Mouse (Mus musculus) megakaryocyte, adult 5-6 weeks (primary cell): ENCODE results near the gene Slc25a12. TPM values are rescaled to one million over a fixed set of nuclear protein-coding genes. Genes with fewer than 3 reads are reported as not detected.
A peak's percentile ranks its signal among the peaks of the same experiment; 100 is the strongest.

Experiments
- ATAC-seq: 2 replicates; pipeline ENCODE4 v1.8.0; 2016; ENCODE audit warnings: mild to moderate bottlenecking, inconsistent platforms; ENCODE audit not compliant: poor library complexity, severe bottlenecking
- total RNA-seq, 2 experiments: library from RNA; stranded (forward) in 1 of 2; stranded (reverse) in 1 of 2; fragments of 153-499, 151-499 nt in 1 of 2; fragments of 221-1000, 200-1000 nt in 1 of 2; gene quantifications; 2 replicates each; pipeline versions ENCODE4 v1.2.3 to v1.2.4; 2015 to 2017

The Slc25a12 gene
- total RNA-seq, 2 experiments from 2014 or later = 36.8 to 39.7 TPM

DNA sequence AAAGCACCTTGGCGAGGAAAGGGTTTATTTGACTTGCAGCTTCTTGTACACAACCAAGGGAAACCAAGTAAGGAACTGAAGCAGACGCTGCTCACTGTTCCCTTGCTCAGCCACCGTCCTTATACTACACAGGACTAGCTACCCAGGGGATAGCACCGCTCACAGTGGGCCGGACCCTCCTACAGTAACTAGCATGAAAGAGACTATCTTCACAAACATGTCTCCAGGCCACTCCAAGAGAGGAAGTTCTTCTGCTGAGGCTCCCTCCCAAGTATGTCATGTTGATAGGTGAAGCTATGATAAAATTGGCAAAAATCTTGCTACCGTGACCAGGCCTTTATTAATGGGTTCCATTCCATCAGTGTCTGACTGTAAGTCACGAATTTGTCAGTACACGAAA is 98.9 kb downstream of the Slc25a12 start:
- ATAC-seq = no peak

DNA sequence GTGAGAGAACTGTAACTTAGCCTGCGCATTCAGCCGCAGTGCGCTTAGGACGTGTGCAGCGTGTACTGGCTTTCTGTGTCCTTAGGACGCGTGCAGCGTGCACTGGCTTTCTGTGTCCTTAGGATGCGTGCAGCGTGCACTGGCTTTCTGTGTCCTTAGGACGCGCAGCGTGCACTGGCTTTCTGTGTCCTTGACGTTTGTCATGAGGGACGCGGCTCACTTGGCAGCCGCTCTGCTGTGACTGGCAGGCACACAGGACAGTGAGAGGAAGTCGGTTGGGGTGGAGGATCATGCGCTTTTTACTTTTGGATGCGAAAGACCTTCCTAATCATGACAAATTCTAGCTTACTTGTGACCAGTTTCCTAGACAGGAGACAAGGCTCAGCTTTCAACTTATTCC is 103.0 kb downstream of the Slc25a12 start:
- ATAC-seq = no peak

DNA sequence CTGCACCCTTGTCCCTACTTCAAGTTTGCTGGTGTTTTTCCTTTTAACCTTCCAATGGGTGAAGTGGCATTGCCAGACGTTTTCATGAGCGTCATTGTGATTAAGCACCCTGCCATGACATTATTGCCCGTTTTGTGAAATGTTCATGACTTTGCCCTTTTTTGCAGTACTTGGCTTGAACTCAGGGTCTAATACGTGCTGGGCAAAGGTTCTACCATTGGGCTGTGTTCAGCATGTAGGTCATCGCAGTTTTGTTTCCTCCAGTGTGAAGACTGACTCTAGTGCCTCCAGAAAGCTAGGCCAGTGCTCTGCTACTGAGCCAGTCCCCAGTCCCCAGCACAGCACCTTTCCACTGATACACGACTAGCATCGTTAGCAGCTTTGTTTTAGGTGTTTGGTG is 111.0 kb downstream of the Slc25a12 start:
- ATAC-seq = no peak

DNA sequence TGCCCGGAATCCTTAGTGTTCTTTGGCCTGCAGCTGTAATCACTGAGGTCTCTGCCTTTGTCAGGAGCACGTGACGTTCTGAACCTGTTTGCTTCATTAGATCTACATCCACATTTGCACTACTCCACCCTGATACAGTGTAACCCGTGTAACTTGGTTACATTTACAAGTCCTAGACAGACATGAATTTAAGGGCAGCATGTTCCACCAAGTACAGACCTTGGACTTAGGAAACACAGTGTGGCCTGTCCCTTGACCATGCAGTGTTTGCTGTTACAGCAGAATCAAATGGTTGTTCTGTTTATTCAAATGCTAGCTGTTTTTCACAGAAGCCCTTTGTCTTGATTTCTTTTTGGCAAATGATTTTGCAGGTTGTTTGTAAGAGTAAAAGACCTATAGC is 112.7 kb downstream of the Slc25a12 start:
- ATAC-seq = no peak

DNA sequence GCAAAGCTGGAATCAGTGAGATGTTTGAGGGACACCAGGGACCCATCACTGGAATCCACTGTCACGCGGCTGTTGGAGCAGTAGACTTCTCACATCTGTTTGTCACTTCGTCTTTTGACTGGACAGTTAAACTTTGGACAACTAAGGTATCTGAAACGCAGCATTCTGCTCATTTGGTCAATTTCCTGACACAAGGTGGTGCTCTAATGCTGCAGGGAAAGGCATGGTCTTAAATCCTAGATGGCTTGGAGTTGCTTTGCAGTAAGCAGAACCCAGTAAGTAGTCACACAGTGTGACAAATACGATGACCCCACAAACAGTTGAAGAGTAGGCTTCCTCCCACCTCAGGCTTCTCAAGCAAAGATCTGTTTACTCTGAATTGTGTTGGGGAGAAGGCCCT is 116.7 kb downstream of the Slc25a12 start:
- no peak for ATAC-seq

DNA sequence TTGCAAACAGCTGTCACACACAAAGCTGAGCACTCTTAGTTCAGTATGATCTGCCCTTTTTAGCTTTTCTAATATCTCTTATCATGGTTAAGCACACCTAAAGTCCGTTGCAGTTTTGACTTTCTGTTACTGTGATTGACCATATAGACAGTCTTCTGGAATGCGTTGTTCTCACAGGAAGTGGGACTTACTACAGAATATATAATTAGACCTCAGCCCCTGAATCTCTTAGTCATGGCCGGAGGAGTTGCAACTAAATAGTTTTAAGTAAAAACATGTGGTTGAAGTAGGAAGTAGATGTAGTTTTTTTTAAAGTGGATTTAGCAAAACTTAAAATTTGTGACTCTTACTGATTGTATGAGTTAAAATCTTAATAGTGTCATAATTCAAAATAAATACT is 119.5 kb downstream of the Slc25a12 start:
- ATAC-seq = no peak

DNA sequence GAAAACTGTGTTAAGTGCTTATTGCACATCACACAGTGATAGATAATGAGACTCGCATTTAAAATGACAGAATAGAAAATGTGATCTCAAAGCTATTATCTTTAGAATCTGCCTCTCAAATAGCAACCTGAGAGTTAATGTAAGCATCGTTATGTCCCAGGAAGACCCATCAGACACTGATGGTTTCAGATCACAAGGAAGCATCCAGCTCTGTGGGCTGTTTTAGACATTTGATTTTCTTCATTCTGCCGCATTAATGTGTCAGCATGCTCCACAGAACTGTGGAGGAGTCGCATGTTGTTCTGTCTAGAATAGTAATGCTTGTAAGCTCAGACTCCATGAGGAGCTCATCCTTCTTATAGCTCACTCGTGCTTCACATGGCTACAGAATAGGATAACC is 121.5 kb downstream of the Slc25a12 start:
- ATAC-seq = no peak

DNA sequence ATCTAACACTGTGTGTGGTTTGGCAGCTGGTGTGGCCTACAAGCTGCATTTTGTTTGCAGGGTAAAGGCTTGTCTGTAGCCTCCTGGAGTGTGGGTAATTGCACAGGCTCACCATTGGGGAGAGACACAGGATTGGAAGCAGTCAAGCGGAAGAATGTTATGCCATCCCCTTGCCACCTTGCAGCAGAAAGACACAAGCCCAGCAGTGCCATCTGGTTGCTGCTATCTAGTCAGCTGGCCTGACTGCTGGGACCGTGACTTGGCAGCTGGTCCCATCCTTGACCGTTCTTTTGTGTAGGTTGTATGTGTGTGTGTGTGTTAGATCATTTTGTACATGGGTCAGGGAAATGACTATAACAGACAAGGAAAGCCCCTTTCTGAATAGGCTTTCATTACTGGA is 122.1 kb downstream of the Slc25a12 start:
- no peak for ATAC-seq

DNA sequence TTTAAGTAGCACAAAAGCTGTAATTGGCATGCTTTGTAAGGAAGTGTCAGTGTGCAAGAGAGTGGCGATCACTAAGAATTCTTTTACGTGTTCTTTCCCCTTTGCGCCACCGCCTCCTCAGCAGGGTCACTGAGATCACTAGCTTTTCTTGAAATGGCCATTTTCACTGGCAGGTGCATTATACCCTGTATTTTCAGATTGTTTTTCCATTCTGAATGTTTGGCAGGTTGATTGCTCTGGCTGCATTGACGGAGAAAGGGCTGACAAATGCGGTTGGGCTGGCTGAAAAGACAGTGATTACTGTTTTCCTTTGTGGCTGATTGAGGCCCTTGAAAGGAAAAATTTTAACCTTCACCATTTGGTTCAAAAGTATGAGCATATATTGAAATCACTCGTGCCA is 122.7 kb downstream of the Slc25a12 start:
- no peak for ATAC-seq

DNA sequence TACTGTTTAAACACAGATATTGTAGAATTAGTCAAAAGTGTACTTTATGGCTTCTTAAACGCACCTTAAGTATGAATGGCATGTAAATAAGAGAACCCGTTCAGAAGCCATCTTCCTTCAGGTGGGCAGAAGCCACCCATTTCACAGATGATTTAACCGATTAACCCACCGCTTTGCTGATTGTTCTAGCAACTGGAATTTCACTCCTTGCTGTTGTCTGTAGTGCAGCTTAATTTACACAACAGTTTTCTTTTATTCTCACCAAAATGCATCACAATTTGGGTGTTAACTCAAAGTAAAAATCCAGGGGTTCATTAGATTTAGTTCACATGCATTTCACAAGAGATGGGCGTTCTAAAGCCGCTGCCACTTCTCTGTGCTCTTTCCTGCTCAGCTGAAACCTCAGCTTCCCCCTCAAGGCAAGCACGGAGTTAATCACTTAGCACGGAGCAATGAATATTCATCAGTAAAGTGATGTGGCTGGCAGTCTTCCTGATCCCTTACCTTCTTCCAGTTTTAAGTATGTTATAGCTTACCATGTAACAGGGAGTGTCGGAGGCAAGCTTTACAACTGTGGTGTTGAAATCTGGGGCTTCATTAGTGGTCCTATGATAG is 124.4 kb downstream of the Slc25a12 start:
- peak; percentile 69 for ATAC-seq

DNA sequence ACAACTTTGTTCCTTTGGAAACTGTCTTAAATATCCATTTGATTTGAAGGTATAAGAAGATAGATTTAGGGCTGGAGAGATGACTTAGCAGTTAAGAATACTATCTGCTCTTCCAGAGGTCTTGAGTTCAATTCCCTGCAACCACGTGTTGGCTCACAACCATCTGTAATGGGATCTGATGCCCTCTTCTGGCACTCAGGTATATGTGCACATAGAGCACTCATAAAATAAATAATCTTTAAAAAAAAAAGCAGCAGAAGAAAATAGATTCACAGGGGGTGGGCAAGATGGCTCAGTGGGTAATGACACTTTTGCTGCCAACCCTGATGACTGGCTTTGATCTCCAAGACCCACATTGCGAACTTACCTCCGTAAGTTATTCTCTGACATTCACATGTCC is 125.4 kb downstream of the Slc25a12 start:
- ATAC-seq = no peak

DNA sequence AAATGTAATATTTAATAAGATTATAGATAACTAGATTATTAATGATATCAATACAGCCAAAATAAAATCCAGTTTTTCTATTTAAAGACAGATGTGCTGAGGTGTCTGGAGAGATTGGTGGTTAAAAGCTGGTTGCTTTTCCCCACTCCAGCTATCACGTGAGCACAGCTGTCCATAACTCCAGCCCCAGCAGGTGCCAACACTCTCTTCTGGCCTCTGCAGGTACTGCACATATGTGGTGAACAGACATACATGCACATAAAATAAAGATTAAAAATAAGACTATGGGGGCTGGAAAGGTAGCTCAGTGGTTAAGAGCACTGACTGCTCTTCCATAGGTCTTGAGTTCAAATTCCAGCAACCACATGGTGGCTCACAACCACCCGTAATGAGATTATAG is 126.0 kb downstream of the Slc25a12 start:
- ATAC-seq = no peak

DNA sequence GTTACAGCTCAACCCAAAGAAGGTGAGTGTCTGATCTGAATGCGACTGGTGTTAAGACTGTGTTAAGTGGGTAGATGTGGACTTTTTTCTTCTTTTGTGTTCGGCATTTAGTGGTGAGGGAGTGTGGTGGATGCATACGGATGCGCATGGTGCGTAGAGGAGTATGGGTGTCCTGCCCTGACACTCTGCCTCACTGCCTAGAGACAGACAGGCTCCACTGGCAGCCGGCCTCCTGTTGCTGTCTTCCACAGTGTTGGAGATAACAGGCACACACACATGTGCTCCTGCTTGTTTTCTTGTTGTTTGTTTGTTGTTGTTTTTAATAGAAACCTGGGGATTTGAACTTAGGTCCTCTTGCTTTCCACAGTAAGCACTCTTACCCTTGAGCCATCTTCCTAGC is 131.5 kb downstream of the Slc25a12 start:
- ATAC-seq = no peak

DNA sequence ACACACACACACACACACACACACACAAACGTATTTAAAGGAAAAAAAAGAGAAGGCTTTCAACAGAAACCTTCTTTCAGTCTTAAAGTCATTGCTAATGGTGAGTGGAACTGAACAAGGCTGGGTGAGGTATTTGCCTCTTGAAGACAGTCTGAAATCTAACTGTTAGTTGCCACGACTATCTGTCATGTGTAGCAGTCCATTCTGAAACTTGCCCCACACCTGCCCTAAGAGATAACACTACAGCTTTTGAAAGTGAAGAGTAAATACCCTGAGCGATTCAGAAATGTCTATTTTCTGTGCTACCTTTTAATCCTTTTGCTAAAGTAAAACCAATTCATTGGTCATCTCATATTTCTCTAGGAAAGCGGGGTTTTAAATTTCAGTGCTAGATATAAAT is 132.1 kb downstream of the Slc25a12 start:
- ATAC-seq = no peak

DNA sequence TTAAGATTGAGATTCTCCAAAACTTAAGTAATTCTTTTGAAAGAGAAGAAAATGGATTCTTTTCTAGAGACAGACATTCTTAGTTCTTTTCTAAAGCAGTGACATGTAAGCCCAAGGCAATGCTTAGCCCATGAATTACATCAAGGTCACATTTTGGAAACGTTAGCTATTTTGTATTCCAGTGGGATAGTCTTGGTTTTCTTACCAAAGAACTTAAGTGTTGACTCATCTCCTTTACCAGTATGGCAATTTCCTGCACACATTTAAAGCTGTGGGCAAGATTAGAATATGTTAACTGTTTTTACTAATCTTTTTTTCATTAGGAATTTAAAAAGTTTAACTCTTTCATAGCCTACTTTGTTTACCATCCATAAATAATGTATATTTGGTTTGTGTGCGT is 134.6 kb downstream of the Slc25a12 start:
- no peak for ATAC-seq

DNA sequence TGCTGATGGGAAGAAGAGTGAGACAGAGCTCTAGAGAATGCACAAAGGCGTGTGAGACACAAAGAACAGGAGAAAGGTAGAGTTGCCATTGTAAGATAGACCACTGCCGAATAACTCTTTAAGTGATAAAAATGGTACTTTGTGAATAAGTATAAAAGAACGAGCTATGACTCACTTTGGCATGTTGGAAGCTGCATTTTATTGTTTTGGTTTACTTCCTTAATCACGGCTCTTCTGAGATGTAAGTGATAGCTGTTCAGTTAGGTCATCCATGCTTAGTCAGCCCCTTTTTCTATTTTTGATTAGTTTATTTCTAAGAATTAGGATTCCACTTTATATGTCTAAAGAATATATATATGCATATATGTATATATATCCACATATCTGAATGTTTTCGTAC is 135.6 kb downstream of the Slc25a12 start:
- ATAC-seq = no peak

DNA sequence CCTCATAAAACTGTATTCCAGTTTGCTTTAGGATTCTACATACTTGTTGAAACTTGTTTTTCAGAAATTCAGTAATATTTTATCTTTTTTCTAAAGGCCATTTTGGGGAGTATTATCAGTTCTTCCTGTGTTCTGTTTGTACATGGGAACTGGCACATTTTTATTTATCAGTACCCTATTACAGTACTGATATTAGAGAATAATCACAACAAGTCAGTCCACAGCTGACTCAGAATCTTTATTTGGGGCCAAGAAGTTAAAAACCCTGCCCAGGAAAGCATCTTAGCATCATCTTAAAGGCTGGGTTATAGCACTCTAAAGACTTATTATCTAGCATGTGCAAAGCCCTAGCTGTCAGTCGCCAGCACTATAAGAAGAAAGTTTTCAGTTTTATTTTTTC is 137.9 kb downstream of the Slc25a12 start:
- ATAC-seq = no peak

DNA sequence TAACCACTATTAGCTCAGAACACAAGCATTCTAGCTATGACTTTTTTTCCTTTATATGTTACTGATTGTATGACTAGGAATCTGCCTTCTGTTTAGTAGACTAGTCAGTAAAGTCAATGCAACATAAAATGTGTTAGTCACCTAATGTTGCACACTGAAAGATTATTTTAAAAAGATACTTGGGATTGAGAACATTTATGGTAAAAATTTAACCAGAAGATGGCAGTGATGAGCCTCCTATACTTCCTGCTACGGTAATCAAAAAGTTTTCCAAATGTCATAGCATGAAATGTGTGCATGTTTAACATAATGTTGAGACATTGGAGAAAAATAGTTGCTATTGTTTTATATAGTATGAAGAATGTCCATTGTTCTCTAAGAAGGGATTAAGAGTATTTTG is 140.2 kb downstream of the Slc25a12 start:
- no peak for ATAC-seq

Other genes with a start within 250 kb of the Slc25a12 start
- not detected in 2 replicates for gene Cybrd1, start 249.8 kb downstream of the Slc25a12 start, total RNA-seq (2015)
- gene Cybrd1, start 249.8 kb downstream of the Slc25a12 start, total RNA-seq (2017) = 0.04 TPM in 1 of 2 replicates, not detected in the other
- 119 and 139 TPM in 2 replicates for gene Dync1i2, start 156.0 kb downstream of the Slc25a12 start, total RNA-seq (2015)
- 126 TPM in 2 replicates for gene Dync1i2, start 156.0 kb downstream of the Slc25a12 start, total RNA-seq (2017)
- gene Hat1, start 21.2 kb upstream of the Slc25a12 start, total RNA-seq (2015) = 115 and 152 TPM in 2 replicates
- gene Hat1, start 21.2 kb upstream of the Slc25a12 start, total RNA-seq (2017) = 130 and 135 TPM in 2 replicates
- 18.1 and 23.0 TPM in 2 replicates for gene Metap1d, start 85.5 kb upstream of the Slc25a12 start, total RNA-seq (2015)
- 12.0 and 14.0 TPM in 2 replicates for gene Metap1d, start 85.5 kb upstream of the Slc25a12 start, total RNA-seq (2017)
- not detected in 2 replicates for gene Dlx1, start 160.4 kb upstream of the Slc25a12 start, total RNA-seq (2015)
- not detected in 2 replicates for gene Dlx1, start 160.4 kb upstream of the Slc25a12 start, total RNA-seq (2017)
- gene Dlx2, start 179.0 kb upstream of the Slc25a12 start, total RNA-seq (2015) = not detected in 2 replicates
- gene Dlx2, start 179.0 kb upstream of the Slc25a12 start, total RNA-seq (2017) = not detected in 2 replicates